Comparison of ENCODE assay signal across 7 mouse cellular contexts in the genomic region with DNA sequence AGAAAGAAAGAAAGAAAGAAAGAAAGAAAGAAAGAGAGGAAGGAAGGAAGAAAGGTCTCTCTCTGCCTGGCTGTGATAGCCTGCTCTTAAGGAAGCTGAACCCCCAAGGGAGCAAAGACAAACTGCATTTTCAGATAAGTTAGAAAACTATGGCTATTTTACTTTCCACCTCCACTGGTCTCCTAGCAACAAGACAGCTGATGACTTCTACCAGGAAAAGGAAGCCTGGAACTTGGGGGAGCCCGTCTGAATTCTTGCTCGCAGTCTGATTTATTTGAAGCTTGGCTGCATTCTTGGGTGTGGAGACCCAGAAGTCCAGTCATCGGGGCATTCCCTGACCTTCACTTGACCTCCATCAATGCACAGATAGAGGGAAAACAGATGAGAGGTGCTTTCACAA.
DNase-seq lines count a peak whose midpoint lies in the region; ATAC-seq and TF ChIP-seq lines count a peak whose summit lies in the region.

No protein-coding gene starts in this region.

- no peak for TF ChIP-seq POLR2A in embryonic fibroblast, embryonic 13.5 days (IDR thresholded peaks at IDR 0.05; ENCODE audit: low read depth, low read length)

- no peaks in the 10 kb centered on the region for H3K9me3 ChIP-seq in lung, embryonic 16.5 days (ENCODE audit: control insufficient read depth, low read length)
- no peaks in the 10 kb centered on the region for H3K9me3 ChIP-seq in liver, embryonic 11.5 days (ENCODE audit: control insufficient read depth, low read length)
- H3K9me3 ChIP-seq in forebrain, embryonic 13.5 days (replicated peaks) = no peaks in the 10 kb centered on the region

- H3K27me3 ChIP-seq in lung, embryonic 16.5 days (ENCODE audit: control insufficient read depth, insufficient read depth, low read depth, low read length) = no peaks in the 10 kb centered on the region
- no peaks in the 10 kb centered on the region for H3K27me3 ChIP-seq in liver, embryonic 11.5 days (replicated peaks; ENCODE audit: control insufficient read depth, insufficient read depth, low read length)
- no peaks in the 10 kb centered on the region for H3K27me3 ChIP-seq in forebrain, embryonic 13.5 days

- H3K4me2 ChIP-seq in lung, embryonic 16.5 days (ENCODE audit: low read depth, low read length) = peak overlapping the region; percentile 25; the same call in 1 of the 2 replicates
- H3K4me2 ChIP-seq in liver, embryonic 11.5 days = peak overlapping the region; percentile 53
- no peak overlapping the region for H3K4me2 ChIP-seq in forebrain, embryonic 13.5 days

- no peak for ATAC-seq in lung, embryonic 16.5 days (ENCODE audit: low read depth)
- 0 out of 2 replicates have a peak, but pooled peaks have one; percentile 31 for ATAC-seq in liver, embryonic 11.5 days (replicated peaks; ENCODE audit: low FRiP score)
- ATAC-seq in inflammation-experienced regulatory T-cells, adult 6 months = no peak
- ATAC-seq in forebrain, embryonic 13.5 days = no peak

- H3K4me3 ChIP-seq in lung, embryonic 16.5 days (ENCODE audit: low read length) = no peak overlapping the region
- H3K4me3 ChIP-seq in embryonic fibroblast, embryonic 13.5 days (ENCODE audit: insufficient read depth, low read length) = no peak overlapping the region
- H3K4me3 ChIP-seq in liver, embryonic 11.5 days (ENCODE audit: low read depth, low read length) = no peak overlapping the region
- no peak overlapping the region for H3K4me3 ChIP-seq in forebrain, embryonic 13.5 days

- WGBS in lung, embryonic 16.5 days = 1% methylated on average over 3 of the region's 3 CpGs
- WGBS in liver, embryonic 11.5 days = 9% methylated on average over 3 of the region's 3 CpGs
- 48% methylated on average over 3 of the region's 3 CpGs for WGBS in forebrain, embryonic 13.5 days

- no peak overlapping the region for H3K9ac ChIP-seq in lung, embryonic 16.5 days (ENCODE audit: low read length)
- H3K9ac ChIP-seq in liver, embryonic 11.5 days (ENCODE audit: low read depth, low read length) = no peak overlapping the region
- H3K9ac ChIP-seq in forebrain, embryonic 13.5 days = no peak overlapping the region

- no peak for TF ChIP-seq CTCF in embryonic fibroblast, embryonic 13.5 days (IDR thresholded peaks at IDR 0.05; ENCODE audit: borderline replicate concordance, insufficient read depth, low read length)

- no peaks in the 10 kb centered on the region for H3K36me3 ChIP-seq in lung, embryonic 16.5 days (ENCODE audit: control insufficient read depth, insufficient read depth, low read length)
- H3K36me3 ChIP-seq in liver, embryonic 11.5 days (ENCODE audit: control insufficient read depth, insufficient read depth, low read length) = no peaks in the 10 kb centered on the region
- H3K36me3 ChIP-seq in forebrain, embryonic 13.5 days (ENCODE audit: poor library complexity, severe bottlenecking) = no peaks in the 10 kb centered on the region

- H3K27ac ChIP-seq in lung, embryonic 16.5 days (ENCODE audit: low read length) = no peak overlapping the region
- H3K27ac ChIP-seq in embryonic fibroblast, embryonic 13.5 days (ENCODE audit: insufficient read depth, low read length) = peak overlapping the region; percentile 83
- H3K27ac ChIP-seq in liver, embryonic 11.5 days (ENCODE audit: low read depth, low read length) = 0 out of 2 replicates have a peak overlapping the region, but pooled peaks have one; percentile 0
- no peak overlapping the region for H3K27ac ChIP-seq in forebrain, embryonic 13.5 days

- peaks cover 5% of the 10 kb centered on the region for H3K4me1 ChIP-seq in lung, embryonic 16.5 days (replicated peaks; ENCODE audit: control insufficient read depth, insufficient read depth, low read length)
- peaks cover 24% of the 10 kb centered on the region for H3K4me1 ChIP-seq in embryonic fibroblast, embryonic 13.5 days (ENCODE audit: control insufficient read depth, insufficient read depth, low read length)
- H3K4me1 ChIP-seq in liver, embryonic 11.5 days (replicated peaks; ENCODE audit: control insufficient read depth, insufficient read depth, low read length) = peaks cover 16% of the 10 kb centered on the region
- H3K4me1 ChIP-seq in forebrain, embryonic 13.5 days = no peaks in the 10 kb centered on the region

- DNase-seq in lung, postnatal 25 days (ENCODE audit: low spot score) = no peak
- peak; percentile 66 for DNase-seq in R1 (ENCODE audit: low read depth, low spot score)
- DNase-seq in liver, embryonic 11.5 days (ENCODE audit: low spot score) = no peak

Comparison
In these comparisons a context has a peak if more than half of its experiments do, and no peak if none do; other contexts are left out.
1. H3K27ac ChIP-seq: peak in embryonic fibroblast, embryonic 13.5 days (single experiment) and liver, embryonic 11.5 days (single experiment); none in lung, embryonic 16.5 days (single experiment) and forebrain, embryonic 13.5 days (single experiment).